ENCODE assay signal across 8 mouse cellular contexts in genomic region chr15:101066920-101067696, GRCm38 (mm10). TPM values are rescaled to one million over a fixed set of nuclear protein-coding genes. Genes with fewer than 3 reads are reported as not detected.
DNase-seq lines count a peak whose midpoint lies in the region; ATAC-seq lines count a peak whose summit lies in the region.
"Had no signal": no experiment of that assay in that cellular context is flagged by ENCODE, and none has a peak within 500 bp of the region (broad histone marks: within the 10 kb centered on the region; RNA-seq: fewer than 3 reads in every experiment).

No protein-coding gene starts in this region.

- no peak overlapping the region for H3K4me2 ChIP-seq in midbrain, embryonic 16.5 days (ENCODE audit: low read length)
- H3K4me2 ChIP-seq in hindbrain, embryonic 11.5 days (replicated peaks; ENCODE audit: low read depth, low read length), result peak overlapping the region; percentile 19
- no peak overlapping the region; the same call in 1 of the 2 replicates for H3K4me2 ChIP-seq in stomach, embryonic 16.5 days (ENCODE audit: low read depth, low read length)

- H3K4me1 ChIP-seq in midbrain, embryonic 10.5 days, result peaks cover 100% of the 10 kb centered on the region
- peaks cover 9% of the 10 kb centered on the region; the same call in 1 of the 2 replicates for H3K4me1 ChIP-seq in midbrain, embryonic 16.5 days (ENCODE audit: control insufficient read depth, insufficient read depth, low read length)
- H3K4me1 ChIP-seq in hindbrain, embryonic 11.5 days (replicated peaks; ENCODE audit: control insufficient read depth, insufficient read depth, low read length), result peaks cover 54% of the 10 kb centered on the region
- peaks cover 68% of the 10 kb centered on the region for H3K4me1 ChIP-seq in stomach, embryonic 16.5 days (ENCODE audit: control insufficient read depth, insufficient read depth, low read length)
- H3K4me1 ChIP-seq: megakaryocyte, embryonic 14.5 days had no signal

- H3K4me3 ChIP-seq in midbrain, embryonic 10.5 days, result peak overlapping the region; percentile 35
- H3K4me3 ChIP-seq in midbrain, embryonic 16.5 days (ENCODE audit: low read depth, low read length), result no peak overlapping the region
- no peak overlapping the region for H3K4me3 ChIP-seq in hindbrain, embryonic 11.5 days (ENCODE audit: low read depth, low read length)
- H3K4me3 ChIP-seq in stomach, embryonic 16.5 days (replicated peaks; ENCODE audit: low read length), result no peak overlapping the region
- H3K4me3 ChIP-seq: megakaryocyte, embryonic 14.5 days had no signal

- no peak for ATAC-seq in midbrain, embryonic 16.5 days
- peak; percentile 85 for ATAC-seq in hindbrain, embryonic 11.5 days (ENCODE audit: low FRiP score)
- ATAC-seq in stomach, embryonic 16.5 days (ENCODE audit: insufficient read depth, low FRiP score), result no peak

- H3K27ac ChIP-seq in midbrain, embryonic 10.5 days (replicated peaks), result peak overlapping the region; percentile 90
- H3K27ac ChIP-seq in midbrain, embryonic 16.5 days (ENCODE audit: low read length), result no peak overlapping the region
- H3K27ac ChIP-seq in hindbrain, embryonic 11.5 days (ENCODE audit: low read depth, low read length), result peak overlapping the region; percentile 94
- peak overlapping the region; percentile 77 for H3K27ac ChIP-seq in stomach, embryonic 16.5 days (ENCODE audit: low read length)

- H3K27me3 ChIP-seq in midbrain, embryonic 10.5 days (ENCODE audit: low read depth, poor library complexity, severe bottlenecking), result no peaks in the 10 kb centered on the region
- H3K27me3 ChIP-seq in midbrain, embryonic 16.5 days (ENCODE audit: control insufficient read depth, insufficient read depth, low read depth, low read length), result no peaks in the 10 kb centered on the region
- no peaks in the 10 kb centered on the region for H3K27me3 ChIP-seq in hindbrain, embryonic 11.5 days (ENCODE audit: control insufficient read depth, insufficient read depth, low read length)
- no peaks in the 10 kb centered on the region for H3K27me3 ChIP-seq in stomach, embryonic 16.5 days (ENCODE audit: control insufficient read depth, insufficient read depth, low read length)

- 3% methylated on average over 7 of the region's 9 CpGs for WGBS in midbrain, embryonic 10.5 days
- WGBS in midbrain, embryonic 16.5 days, result 22% methylated on average over 7 of the region's 9 CpGs
- WGBS in hindbrain, embryonic 11.5 days, result 6% methylated on average over 7 of the region's 9 CpGs
- WGBS in stomach, embryonic 16.5 days, result 23% methylated on average over 7 of the region's 9 CpGs

- no peaks in the 10 kb centered on the region for H3K9me3 ChIP-seq in midbrain, embryonic 10.5 days (replicated peaks)
- no peaks in the 10 kb centered on the region for H3K9me3 ChIP-seq in midbrain, embryonic 16.5 days (replicated peaks; ENCODE audit: control insufficient read depth, low read length, poor library complexity, severe bottlenecking)
- H3K9me3 ChIP-seq in hindbrain, embryonic 11.5 days (ENCODE audit: control insufficient read depth, low read length), result no peaks in the 10 kb centered on the region
- no peaks in the 10 kb centered on the region for H3K9me3 ChIP-seq in stomach, embryonic 16.5 days (replicated peaks; ENCODE audit: control insufficient read depth, low read length)
- H3K9me3 ChIP-seq: megakaryocyte, embryonic 14.5 days had no signal

- H3K9ac ChIP-seq in midbrain, embryonic 16.5 days (ENCODE audit: low read depth, low read length), result no peak overlapping the region
- H3K9ac ChIP-seq in hindbrain, embryonic 11.5 days (ENCODE audit: low read depth, low read length), result peak overlapping the region; percentile 15; the same call in 1 of the 2 replicates
- peak overlapping the region; percentile 48 for H3K9ac ChIP-seq in stomach, embryonic 16.5 days (ENCODE audit: low read length)

- H3K36me3 ChIP-seq in midbrain, embryonic 10.5 days, result peaks cover 21% of the 10 kb centered on the region; the same call in 1 of the 2 replicates
- H3K36me3 ChIP-seq in midbrain, embryonic 16.5 days (ENCODE audit: control insufficient read depth, insufficient read depth, low read length), result no peaks in the 10 kb centered on the region
- H3K36me3 ChIP-seq in hindbrain, embryonic 11.5 days (ENCODE audit: control insufficient read depth, insufficient read depth, low read length), result no peaks in the 10 kb centered on the region
- no peaks in the 10 kb centered on the region for H3K36me3 ChIP-seq in stomach, embryonic 16.5 days (ENCODE audit: control insufficient read depth, insufficient read depth, low read length)

- DNase-seq in midbrain, embryonic 10.5 days (ENCODE audit: low spot score), result peak; percentile 69
- peak; percentile 72 for DNase-seq in hindbrain, embryonic 11.5 days (ENCODE audit: low spot score)
- peak; percentile 67 for DNase-seq in kidney, postnatal 14 days
- DNase-seq in cerebellum, adult 9-11 months, result no peak
- no peak for DNase-seq in layer of hippocampus, adult 11-12 months (ENCODE audit: low spot score)

RNA-seq across cellular contexts. Expression of gene Fignl2, which starts 11.3 kb away (rescaled TPM):
- polyA plus RNA-seq in midbrain, embryonic 10.5 days (2016; fragmentation: Nextera tagmentation; extraction: Ambion mirVana), result 0.88 and 1.7 TPM in 2 replicates
- polyA plus RNA-seq in midbrain, embryonic 16.5 days (2015; fragmentation: Nextera tagmentation; extraction: Ambion mirVana), result 0.04 TPM in 1 of 2 replicates, not detected in the other
- polyA plus RNA-seq in hindbrain, embryonic 11.5 days (2014; fragmentation: Nextera tagmentation; extraction: Ambion mirVana), result 1.2 and 2.1 TPM in 2 replicates
- 0.05 and 0.10 TPM in 2 replicates for polyA plus RNA-seq in stomach, embryonic 16.5 days (2015; fragmentation: Nextera tagmentation; extraction: Ambion mirVana)

RNA-seq across cellular contexts. Expression of gene Gm47841, which starts 19.9 kb away (rescaled TPM):
- not detected in 2 replicates for polyA plus RNA-seq in midbrain, embryonic 10.5 days (2016; fragmentation: Nextera tagmentation; extraction: Ambion mirVana)
- polyA plus RNA-seq in midbrain, embryonic 16.5 days (2015; fragmentation: Nextera tagmentation; extraction: Ambion mirVana), result not detected in 2 replicates
- not detected in 2 replicates for polyA plus RNA-seq in hindbrain, embryonic 11.5 days (2014; fragmentation: Nextera tagmentation; extraction: Ambion mirVana)
- not detected in 2 replicates for polyA plus RNA-seq in stomach, embryonic 16.5 days (2015; fragmentation: Nextera tagmentation; extraction: Ambion mirVana)

RNA-seq across cellular contexts. Expression of gene Ankrd33, which starts 48.4 kb away (rescaled TPM):
- not detected in 2 replicates for polyA plus RNA-seq in midbrain, embryonic 10.5 days (2016; fragmentation: Nextera tagmentation; extraction: Ambion mirVana)
- polyA plus RNA-seq in midbrain, embryonic 16.5 days (2015; fragmentation: Nextera tagmentation; extraction: Ambion mirVana), result not detected in 2 replicates
- polyA plus RNA-seq in hindbrain, embryonic 11.5 days (2014; fragmentation: Nextera tagmentation; extraction: Ambion mirVana), result not detected in 2 replicates
- polyA plus RNA-seq in stomach, embryonic 16.5 days (2015; fragmentation: Nextera tagmentation; extraction: Ambion mirVana), result not detected in 2 replicates

Comparison
In these comparisons a context has a peak if more than half of its experiments do, and no peak if none do; other contexts are left out.
1. DNase-seq: peak in midbrain, embryonic 10.5 days (single experiment), hindbrain, embryonic 11.5 days (single experiment) and kidney, postnatal 14 days (single experiment); none in cerebellum, adult 9-11 months (single experiment) and layer of hippocampus, adult 11-12 months (single experiment).